Mouse (Mus musculus) G1E (cell line): ENCODE measurements around the gene Ntrk3.

Experiments
- CTCF ChIP-seq: IDR thresholded peaks from 2 replicates; pipeline ENCODE4 v1.5.1; 2012; ENCODE audit warnings: low read depth, low read length, inconsistent platforms, mixed read lengths
- GATA1 ChIP-seq: IDR thresholded peaks from 2 replicates; pipeline ENCODE4 v1.6.1; 2012; ENCODE audit warnings: borderline replicate concordance, low read length, inconsistent platforms, mixed read lengths
- POLR2AphosphoS5 ChIP-seq: IDR thresholded peaks from 2 replicates; pipeline ENCODE4 v1.6.1; 2012; ENCODE audit warnings: low read depth, low read length, inconsistent platforms; ENCODE audit not compliant: insufficient replicate concordance

DNA sequence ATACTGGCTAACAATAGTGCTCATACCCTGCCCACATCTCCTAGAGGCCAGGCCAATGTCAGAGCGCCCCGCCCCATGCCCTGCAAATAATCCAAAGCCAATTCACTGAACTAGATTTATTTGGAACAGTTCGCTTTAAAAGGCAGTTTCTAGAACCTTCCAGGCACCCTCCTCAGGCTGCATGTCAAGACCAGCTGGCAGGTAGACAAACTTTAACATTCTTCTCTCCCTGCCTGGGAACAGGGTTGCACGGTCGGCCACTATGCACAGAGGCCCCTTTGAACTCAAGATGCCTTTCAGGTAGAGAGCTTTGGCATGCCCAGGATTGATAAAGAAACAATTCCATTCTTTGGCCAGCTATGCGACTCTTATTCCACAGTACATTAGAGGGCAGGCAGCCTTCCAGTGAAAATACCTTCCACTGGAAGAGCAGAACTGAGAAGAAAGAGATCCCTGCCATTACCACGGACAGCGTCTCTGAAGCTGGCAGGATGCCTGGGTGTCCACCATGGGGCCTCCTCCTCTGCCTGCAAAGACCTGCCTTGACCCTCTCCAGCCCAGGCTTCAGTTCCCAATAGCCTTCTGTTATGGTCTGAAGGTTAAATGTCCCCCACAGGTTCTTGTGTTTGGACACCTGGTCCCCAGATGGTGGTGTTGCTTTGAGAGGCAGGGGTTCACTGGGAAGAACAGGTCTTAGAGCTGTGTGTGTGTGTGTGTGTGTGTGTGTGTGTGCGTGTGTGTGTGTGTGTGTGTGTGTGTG, 298.3 kb downstream of the Ntrk3 start:
- TF ChIP-seq CTCF = no peak
- no peak for TF ChIP-seq POLR2AphosphoS5
- no peak for TF ChIP-seq GATA1
